Mouse (Mus musculus): Measurements from ENCODE around the gene Mgat5.
A peak's percentile ranks its signal among the peaks of the same experiment; 100 is the strongest.

Gene Mgat5

GRCm38 (mm10) chr1:127308207-127308725 is 103.5 kb downstream of the Mgat5 start:
- DNase-seq = no peak

- no peak for DNase-seq
These were observed 104.3 kb downstream of the Mgat5 start for GRCm38 (mm10) chr1:127308989-127309701.

- DNase-seq = no peak
These were observed 105.2 kb downstream of the Mgat5 start for GRCm38 (mm10) chr1:127310011-127310410.

- DNase-seq = no peak
These were observed 105.9 kb downstream of the Mgat5 start for GRCm38 (mm10) chr1:127310703-127311102.

GRCm38 (mm10) chr1:127313652-127314350 is 109.0 kb downstream of the Mgat5 start:
- DNase-seq = no peak

- DNase-seq = no peak
These were observed 111.2 kb downstream of the Mgat5 start for GRCm38 (mm10) chr1:127315763-127316627.

GRCm38 (mm10) chr1:127316651-127317050 is 111.8 kb downstream of the Mgat5 start:
- DNase-seq = no peak

- DNase-seq = no peak
These were observed 112.7 kb downstream of the Mgat5 start for GRCm38 (mm10) chr1:127317541-127317940.

GRCm38 (mm10) chr1:127318486-127318885 is 113.7 kb downstream of the Mgat5 start:
- no peak for DNase-seq

GRCm38 (mm10) chr1:127319768-127320167 is 115.0 kb downstream of the Mgat5 start:
- no peak for DNase-seq

GRCm38 (mm10) chr1:127320956-127321355 is 116.1 kb downstream of the Mgat5 start:
- no peak for DNase-seq

- no peak for DNase-seq
These were observed 116.8 kb downstream of the Mgat5 start for GRCm38 (mm10) chr1:127321638-127322037.

GRCm38 (mm10) chr1:127322169-127322805 is 117.5 kb downstream of the Mgat5 start:
- DNase-seq = no peak

GRCm38 (mm10) chr1:127325601-127326198 is 120.9 kb downstream of the Mgat5 start:
- DNase-seq = no peak

GRCm38 (mm10) chr1:127327773-127328172 is 123.0 kb downstream of the Mgat5 start:
- no peak for DNase-seq

- no peak for DNase-seq
These were observed 123.6 kb downstream of the Mgat5 start for GRCm38 (mm10) chr1:127328354-127328875.

GRCm38 (mm10) chr1:127329810-127330209 is 125.0 kb downstream of the Mgat5 start:
- no peak for DNase-seq

- DNase-seq = no peak
These were observed 132.9 kb downstream of the Mgat5 start for GRCm38 (mm10) chr1:127337740-127338139.

GRCm38 (mm10) chr1:127338833-127339487 is 134.1 kb downstream of the Mgat5 start:
- peak; percentile 60 to 65 for DNase-seq

GRCm38 (mm10) chr1:127340296-127340695 is 135.5 kb downstream of the Mgat5 start:
- DNase-seq = peak; percentile 34

- no peak for DNase-seq
These were observed 140.1 kb downstream of the Mgat5 start for GRCm38 (mm10) chr1:127344913-127345312.
